Mouse (Mus musculus): ENCODE results near the gene Akap2.

- no peak for TF ChIP-seq EP300 (optimal IDR thresholded peaks at IDR 0.05)
- no peak for TF ChIP-seq CTCF (IDR thresholded peaks at IDR 0.05; ENCODE audit: low read depth)
Measured at GRCm38 (mm10) chr4:57822641-57823040, 105.2 kb downstream of the Akap2 start.

Measured in stomach, postnatal 0 days (tissue).